Mouse (Mus musculus) stomach, postnatal 0 days (tissue): Measurements from ENCODE around the gene Fam172a.

Experiments used
- CTCF ChIP-seq: IDR thresholded peaks from 2 replicates; pipeline ENCODE4 v1.5.1; 2016; ENCODE audit warnings: antibody characterized with exemption, low read depth, mild to moderate bottlenecking, moderate library complexity
- EP300 ChIP-seq: optimal IDR thresholded peaks from 2 replicates; pipeline ENCODE3; 2016; ENCODE audit warnings: antibody characterized with exemption

GRCm38 (mm10) chr13:78113978-78114377 is 412.1 kb downstream of the Fam172a start:
- no peak for TF ChIP-seq CTCF
- TF ChIP-seq EP300 = no peak
